Mouse (Mus musculus) CD4-positive helper T cell, adult 2 months (primary cell): ENCODE results near the gene Pola2.

ENCODE experiments used
- DNase-seq: peaks from one replicate; pipeline ENCODE4 v3.0.0-alpha.2; 2012; ENCODE audit warnings: low read depth, missing footprints, low spot score

The Pola2 gene

GRCm38 (mm10) chr19:5937836-5938406, 26.1 kb downstream of the Pola2 start:
- DNase-seq = no peak

DNA sequence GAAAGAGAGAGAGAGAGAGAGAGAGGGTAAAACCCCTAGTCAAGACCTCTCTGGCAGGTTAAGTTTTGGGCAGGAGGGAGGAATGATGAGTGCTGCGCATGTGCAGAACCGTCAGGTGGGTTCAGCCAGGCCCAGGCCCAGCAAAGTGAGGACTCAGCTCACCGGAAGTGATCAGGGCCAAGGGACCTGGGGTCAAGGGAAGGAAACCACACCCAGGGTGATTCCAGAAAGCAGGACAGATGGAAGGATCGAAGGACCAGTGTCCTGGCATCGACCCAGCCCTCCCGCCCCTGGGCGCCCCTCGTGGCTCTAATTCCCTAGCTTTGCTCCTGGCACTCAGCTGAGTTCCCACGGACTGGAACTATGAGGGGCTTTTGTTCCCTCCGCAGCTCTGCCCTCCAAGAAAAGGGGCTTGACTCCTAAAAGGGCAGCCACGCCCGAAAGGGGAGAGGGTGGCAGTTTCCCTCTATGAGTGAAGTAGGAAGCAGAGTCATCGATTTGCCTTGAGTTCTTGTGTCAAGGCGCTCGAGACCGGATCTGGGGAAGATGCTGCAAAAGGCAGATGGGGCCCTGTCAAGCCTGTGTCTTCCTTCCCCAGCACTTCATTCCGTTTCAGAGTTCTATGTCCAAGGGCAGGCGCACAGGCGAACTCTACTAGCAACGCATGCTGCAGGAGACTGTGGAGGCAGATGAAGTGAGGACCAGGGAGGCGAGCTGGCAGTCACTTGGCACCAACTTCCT, 26.7 kb downstream of the Pola2 start:
- DNase-seq = no peak

DNA sequence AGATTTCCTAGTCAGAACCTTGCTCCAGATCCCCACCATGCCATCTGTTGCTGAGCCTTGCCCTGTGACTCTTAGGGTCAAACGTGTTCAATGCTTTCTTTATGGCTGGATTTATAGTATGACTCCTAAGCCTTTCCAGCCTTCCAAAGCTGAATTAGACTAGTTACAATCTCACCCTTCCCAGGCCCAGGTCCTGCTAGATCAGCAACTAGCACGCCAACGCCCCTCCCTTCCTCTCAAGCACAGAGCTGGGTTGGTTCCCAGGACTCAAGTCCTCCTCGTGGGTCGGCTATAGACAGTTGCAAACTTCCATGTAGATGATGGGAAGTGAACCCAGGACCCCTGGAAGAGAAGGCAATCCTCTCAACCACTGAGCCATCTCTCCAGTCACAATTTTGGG, 28.3 kb downstream of the Pola2 start:
- no peak for DNase-seq

DNA sequence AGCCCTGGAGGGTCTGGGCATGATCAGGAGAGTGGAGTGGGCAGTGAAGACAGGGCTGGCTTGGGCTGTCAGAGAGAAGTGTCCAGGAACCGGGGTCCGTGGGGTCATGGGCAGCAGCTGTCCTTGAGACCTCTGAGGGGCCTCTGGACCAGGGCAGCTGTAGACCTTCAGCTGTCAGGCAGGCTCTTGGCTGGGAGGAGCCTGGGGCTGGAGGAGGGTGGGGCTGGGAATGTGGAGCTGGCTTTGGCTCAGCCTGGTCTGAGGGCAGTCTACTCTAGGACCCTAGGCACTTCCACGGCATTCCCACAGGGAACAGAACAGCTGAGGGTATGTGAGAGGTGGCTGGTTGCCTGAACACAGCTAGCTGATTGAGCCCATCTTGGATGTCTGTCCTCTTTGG, 28.7 kb downstream of the Pola2 start:
- no peak for DNase-seq

DNA sequence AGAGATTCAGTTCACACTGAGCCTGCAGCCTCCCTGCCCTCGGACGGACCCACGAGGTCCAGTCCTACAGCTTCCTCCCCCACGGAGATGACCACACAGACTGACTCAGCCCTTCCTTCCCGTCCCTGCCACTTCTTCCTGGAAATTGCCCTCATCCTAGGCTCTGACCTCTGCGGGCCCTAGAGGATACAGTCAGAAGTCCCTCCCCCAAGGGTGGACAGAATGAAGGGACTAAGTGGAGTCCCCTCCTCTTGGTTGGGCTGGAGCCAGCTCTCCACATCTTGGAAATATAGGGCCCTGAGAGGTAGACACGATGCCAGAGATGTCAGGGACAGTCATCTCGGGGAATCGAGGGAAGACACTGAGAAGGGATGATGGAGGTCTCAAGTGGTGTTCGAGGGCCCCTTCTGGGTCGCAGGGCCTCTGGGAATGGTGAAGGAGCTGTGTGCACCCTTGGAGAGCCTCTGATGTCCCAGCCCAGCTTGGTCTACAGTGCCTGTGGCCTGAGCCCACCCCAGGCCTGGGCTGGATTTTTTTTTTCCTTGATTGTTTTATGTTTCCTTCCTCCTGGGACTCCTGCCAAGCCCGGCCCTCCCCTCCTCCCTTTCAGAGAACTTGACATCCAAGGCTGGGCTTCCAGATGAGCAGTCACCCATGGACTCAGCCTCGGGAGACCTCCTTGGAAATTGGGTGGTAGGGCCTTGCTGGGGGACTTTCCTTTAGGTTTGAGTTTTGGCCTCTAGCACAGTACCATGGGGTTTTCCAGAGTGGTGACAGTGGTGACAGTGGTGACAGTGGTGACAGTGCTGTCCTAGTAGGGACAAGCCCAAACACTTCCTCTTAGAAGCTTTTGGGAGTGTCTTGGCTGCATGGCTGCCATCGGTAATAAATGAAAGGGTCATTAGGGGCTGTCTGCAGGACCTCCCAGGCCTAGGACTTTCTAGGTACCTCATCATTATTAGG, 34.1 kb downstream of the Pola2 start:
- no peak for DNase-seq

GRCm38 (mm10) chr19:5928546-5928945, 35.5 kb downstream of the Pola2 start:
- DNase-seq = no peak

GRCm38 (mm10) chr19:5928104-5928503, 35.9 kb downstream of the Pola2 start:
- no peak for DNase-seq

DNA sequence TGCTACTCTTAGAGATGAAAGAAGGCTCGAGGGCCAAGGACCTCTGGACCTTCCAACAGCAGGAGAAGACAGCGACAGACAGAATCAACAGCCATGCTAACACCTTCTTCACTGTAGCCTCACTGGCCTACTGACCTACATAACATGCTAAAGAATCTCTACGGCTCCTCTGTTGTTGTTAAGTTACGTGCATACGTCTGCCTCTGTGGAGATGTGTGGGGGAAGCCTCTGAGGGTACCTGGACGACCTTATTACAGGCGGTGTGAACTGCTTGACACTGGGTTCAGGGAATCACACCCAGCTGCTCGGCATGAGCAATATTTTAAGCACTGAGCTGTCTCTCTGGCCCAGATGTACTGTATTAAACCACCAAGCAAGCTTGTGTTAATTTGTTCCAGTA, 36.5 kb downstream of the Pola2 start:
- DNase-seq = no peak

DNA sequence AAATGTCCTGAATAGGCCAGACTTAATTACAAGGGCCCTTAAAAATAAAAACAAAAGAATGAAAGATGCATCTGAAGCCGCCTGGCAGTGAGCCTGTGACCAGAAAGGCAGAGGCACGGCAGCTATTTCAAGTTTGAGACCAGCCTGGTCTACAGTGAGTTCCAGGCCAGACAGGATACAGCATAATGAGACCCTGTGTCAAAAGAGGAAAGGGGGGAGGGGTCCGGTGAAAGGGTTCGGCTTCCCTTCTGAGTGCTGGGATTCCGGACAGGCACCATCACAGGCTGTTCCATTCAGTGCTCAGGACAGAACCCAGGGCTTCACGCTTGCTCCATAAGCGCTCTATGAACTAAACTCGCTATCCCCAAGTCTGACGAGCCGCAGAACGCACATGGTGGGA, 37.0 kb downstream of the Pola2 start:
- no peak for DNase-seq

DNA sequence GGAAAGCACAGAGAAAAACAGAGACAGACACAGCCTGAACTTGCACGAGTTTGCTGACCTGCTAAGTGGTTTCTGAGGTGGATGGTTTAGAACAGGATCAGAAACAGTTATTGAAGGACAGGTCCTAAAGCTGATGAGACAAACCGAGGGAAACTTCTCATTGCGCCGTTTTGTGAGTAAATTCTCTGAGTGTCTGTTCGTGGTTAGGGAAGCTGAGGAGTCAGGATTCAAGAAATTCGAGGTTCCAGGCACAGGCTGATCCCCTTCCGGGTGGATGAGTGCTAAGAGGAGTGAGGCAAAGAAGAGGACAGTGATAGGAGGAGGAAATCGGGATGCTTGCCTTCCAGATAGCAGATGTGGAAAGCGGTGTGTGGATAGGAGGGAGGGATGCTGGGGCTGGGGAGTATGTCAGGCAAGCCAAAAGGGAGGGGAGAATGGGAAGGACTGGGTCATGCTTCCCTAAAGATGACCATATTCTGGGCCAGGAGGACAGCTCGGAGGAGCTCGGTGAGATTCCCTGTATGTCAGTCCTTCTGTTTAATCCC, 38.6 kb downstream of the Pola2 start:
- DNase-seq = no peak

DNA sequence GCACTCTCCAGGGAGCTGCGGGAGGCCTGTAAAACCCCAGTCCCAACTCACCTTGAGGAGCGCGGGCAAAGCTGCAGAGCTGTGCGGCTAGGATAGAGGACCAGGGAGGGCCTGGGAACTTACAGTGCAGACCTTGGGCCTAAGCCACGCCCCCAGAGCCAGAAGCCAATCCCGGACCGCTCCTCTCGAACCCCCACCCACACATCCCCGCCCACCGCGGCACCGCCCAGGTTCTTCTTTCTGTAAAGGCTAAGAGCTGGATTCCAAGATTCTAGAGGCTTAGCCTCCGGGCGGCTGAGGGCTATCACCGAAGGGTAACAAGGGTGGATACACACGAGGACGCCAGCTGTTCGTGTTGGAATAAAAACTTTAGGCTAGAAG, 39.3 kb downstream of the Pola2 start, which contains the start of gene Cdc42ep2:
Cdc42ep2 (minus strand) TSS at position 104 of the 381 bp plus-strand sequence.
- peak; percentile 92 for DNase-seq

GRCm38 (mm10) chr19:5923990-5924712, 39.9 kb downstream of the Pola2 start:
- DNase-seq = peak; percentile 81

DNA sequence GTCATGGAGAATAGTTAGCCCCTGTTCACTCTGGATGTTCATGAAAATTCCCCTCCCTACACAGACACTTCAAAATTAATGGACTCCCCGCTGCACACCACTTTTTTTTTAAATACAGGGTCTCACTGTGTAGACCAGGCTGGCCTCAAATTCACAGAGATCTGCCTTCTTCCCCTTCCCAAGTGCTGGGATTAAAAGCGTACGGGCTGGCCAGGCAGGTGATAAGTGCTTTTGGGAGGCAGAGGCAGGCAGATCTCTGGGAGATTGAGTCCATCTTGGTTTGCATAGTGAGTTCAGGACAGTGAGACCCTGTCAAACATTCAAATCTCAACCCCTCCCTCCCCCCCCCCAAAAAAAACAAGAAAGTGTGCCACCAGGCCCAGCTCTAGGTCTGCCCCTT, 41.0 kb downstream of the Pola2 start:
- DNase-seq = no peak

DNA sequence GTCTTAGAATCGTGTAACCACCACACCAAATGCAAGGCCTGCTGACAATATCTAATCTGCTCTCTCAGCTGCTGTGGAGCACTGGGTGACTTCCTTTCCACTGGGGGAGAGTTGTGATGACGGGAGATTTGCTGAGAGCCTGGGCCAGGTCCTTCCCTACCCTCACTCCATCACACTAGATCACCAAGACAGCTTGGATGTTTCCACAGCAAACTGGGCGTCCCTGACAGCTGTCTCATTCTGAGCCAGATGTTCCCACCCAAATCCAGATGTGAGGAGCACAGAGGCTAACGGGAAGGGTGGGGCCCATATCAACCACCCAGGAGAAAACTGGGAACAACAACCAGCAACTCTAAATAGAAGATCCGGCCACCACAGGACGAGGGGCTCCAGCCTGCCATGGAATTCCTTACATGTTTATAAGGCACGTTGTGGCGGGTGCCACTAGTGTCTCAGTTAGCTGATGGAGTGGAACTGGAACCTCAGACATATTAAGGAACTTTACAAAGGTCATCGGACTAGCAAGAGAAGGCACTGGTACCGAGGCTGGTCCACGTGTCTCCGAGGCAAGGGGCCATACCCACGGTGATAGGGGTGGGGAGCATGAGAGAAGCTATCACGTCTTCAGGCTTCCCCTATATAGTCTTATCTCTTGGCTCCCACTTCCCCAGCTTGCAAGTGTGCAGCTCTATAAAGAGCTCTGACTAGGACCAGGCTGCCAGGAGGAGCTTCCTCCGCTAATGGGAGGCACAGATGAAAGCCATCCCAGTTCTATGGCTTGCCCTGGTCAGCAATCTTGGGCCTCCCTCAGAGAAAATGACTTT, 41.7 kb downstream of the Pola2 start:
- DNase-seq = no peak

DNA sequence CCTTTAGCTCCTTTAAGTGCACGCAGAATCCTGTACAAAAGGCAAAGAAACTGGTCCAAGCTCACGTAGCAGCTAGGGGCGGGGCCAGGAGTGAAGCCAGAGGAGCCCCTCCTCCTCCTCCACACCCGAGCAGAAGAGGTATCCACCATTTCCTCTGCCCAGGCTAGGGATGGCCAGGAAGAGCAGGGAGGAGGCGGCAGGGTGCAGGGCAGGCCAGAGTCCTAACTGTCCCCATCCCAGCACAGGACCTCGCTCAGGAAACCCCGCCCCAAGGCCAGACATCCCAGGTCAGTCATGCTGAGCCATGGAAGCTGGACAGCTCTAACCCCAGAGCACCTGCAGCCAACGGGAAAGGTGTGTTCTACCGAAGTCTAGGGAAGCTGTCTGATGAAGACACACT, 42.3 kb downstream of the Pola2 start:
- no peak for DNase-seq

DNA sequence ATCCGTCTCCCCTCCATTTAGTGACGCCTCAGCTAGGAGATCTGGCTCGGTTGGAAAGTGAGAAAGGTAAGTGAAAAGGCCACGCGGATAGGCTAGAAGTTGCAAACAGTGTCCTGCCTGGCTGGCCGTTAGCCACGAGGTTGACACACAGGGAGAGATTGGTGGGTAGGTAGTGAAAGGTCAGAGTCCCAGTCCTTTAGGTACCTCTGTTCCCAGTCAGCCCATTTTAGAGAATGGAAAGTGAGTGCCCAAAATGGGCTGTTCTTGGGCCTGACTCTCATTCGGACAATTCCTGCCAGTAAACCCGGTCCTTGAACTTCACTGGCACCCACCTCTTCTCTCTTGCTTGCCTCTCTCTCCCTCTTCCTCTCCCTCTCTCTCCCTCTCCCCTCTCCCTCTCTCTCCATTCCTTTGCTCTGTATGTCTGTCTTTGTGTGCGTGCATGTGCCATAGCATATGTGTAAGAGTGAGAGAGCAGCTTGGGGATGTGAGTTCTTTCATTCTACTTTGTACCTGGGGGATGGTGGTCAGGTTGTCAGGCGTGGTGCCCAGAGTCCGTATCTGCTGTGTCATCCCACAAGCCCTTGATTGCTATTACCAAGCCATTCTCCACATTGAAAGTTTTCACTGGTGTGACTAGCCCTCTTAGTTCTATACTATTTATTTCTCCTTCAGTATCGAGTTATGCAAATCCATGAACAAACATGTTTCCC, 50.8 kb downstream of the Pola2 start, which contains the start of gene Dpf2:
Dpf2 (minus strand) TSS at position 4 of the 713 bp plus-strand sequence.
- DNase-seq = no peak

GRCm38 (mm10) chr19:5912103-5913006, 51.6 kb downstream of the Pola2 start:
- peak; percentile 99 for DNase-seq

- DNase-seq = peak; percentile 49
These were observed 52.4 kb downstream of the Pola2 start for GRCm38 (mm10) chr19:5911430-5912102.
